Mouse (Mus musculus) heart, embryonic 15.5 days (tissue): ENCODE measurements around the gene Ccdc62. TPM values are rescaled to one million over a fixed set of nuclear protein-coding genes. Genes with fewer than 3 reads are reported as not detected.

ENCODE experiments used
- ATAC-seq: fragments of 200-750 bp; cut with Nextera tagmentation; replicated peaks from 2 replicates; pipeline ENCODE4 v1.8.0; 2017; ENCODE audit warnings: low read depth, moderate TSS enrichment; ENCODE audit not compliant: insufficient number of reproducible peaks, insufficient read depth, low FRiP score
- H3K27ac ChIP-seq: fragments of 300-500 bp; sonication (generic); 2 replicates; pipeline ENCODE4 v1.5.1; 2015; ENCODE audit warnings: mild to moderate bottlenecking, inconsistent platforms
- H3K27me3 ChIP-seq: fragments of 300-500 bp; sonication (generic); 2 replicates; pipeline ENCODE4 v1.6.1; 2015; ENCODE audit warnings: inconsistent platforms
- H3K36me3 ChIP-seq: fragments of 300-500 bp; sonication (generic); 2 replicates; pipeline ENCODE4 v1.6.1; 2015; ENCODE audit warnings: mild to moderate bottlenecking, inconsistent platforms
- H3K4me1 ChIP-seq: fragments of 300-500 bp; sonication (generic); replicated peaks from 2 replicates; pipeline ENCODE4 v1.6.1; 2015; ENCODE audit warnings: inconsistent platforms
- H3K4me2 ChIP-seq: fragments of 300-500 bp; sonication (generic); 2 replicates; pipeline ENCODE4 v1.6.1; 2015; ENCODE audit warnings: inconsistent platforms, mild to moderate bottlenecking, moderate library complexity
- H3K4me3 ChIP-seq: fragments of 300-500 bp; sonication (generic); 2 replicates; pipeline ENCODE4 v1.5.1; 2015; ENCODE audit warnings: mild to moderate bottlenecking, inconsistent platforms
- H3K9ac ChIP-seq: fragments of 300-500 bp; sonication (generic); 2 replicates; pipeline ENCODE4 v1.6.1; 2015; ENCODE audit warnings: mild to moderate bottlenecking, inconsistent platforms
- H3K9me3 ChIP-seq: fragments of 300-500 bp; sonication (generic); replicated peaks from 2 replicates; pipeline ENCODE4 v1.6.1; 2016; ENCODE audit warnings: inconsistent platforms
- WGBS: fragments of 180-500 bp; shearing (Covaris S2); methylation state at CpG from one replicate; pipeline ENCODE4 v1.1.7; 2015; ENCODE audit warnings: mixed read lengths; 5-methylcytosine and 5-hydroxymethylcytosine counted together
- polyA plus RNA-seq: library from polyadenylated mRNA; unstranded; fragments of >200 nt; fragmentation: Nextera tagmentation; extraction: Ambion mirVana; gene quantifications from 2 replicates; pipeline ENCODE4 v1.2.1, GENCODE M21; 2015

Gene Ccdc62
- 4.8 and 5.6 TPM in 2 replicates for polyA plus RNA-seq

DNA sequence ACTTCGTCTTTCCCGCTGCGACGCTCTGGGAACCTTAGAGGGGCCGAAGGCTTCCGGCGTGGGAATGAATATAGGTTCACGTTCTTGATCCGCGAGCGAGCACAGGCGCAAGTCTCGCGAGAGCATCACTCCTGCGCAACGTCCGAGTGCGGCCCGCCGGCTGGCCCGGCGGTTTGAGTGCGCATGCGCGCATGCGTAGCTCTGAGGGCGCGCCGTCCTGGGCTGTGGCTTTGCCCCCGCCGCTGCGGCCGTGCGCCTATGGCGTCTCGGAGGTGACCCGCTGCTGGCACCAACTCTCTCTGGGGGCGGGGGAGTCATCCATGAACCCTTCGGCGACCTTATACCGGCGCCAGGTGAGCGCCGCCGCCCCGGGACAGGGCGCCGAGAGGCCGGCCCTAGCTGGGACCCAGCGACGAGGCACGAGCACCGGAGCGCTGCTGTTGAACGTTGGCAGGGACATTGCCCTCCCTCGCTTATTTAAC is at the start of gene Ccdc62:
Gene Ccdc62 (plus strand): TSS at position 172 of the 482 bp plus-strand sequence.
- under 1% methylated on average over 56 of the region's 56 CpGs for WGBS

GRCm38 (mm10) chr5:123880778-123881177 is 49.7 kb upstream of the Ccdc62 start:
- Histone ChIP-seq H3K27me3 (no peaks in the 10 kb centered on the region), H3K4me2 (no peak overlapping the region), H3K9me3 (no peaks in the 10 kb centered on the region), H3K4me1 (peaks cover 9% of the 10 kb centered on the region), H3K9ac (no peak overlapping the region), H3K27ac (no peak overlapping the region), H3K36me3 (no peaks in the 10 kb centered on the region), H3K4me3 (no peak overlapping the region)
- 78% methylated on average over 14 of the region's 14 CpGs for WGBS
- ATAC-seq = no peak

More for the DNA sequence above, at the start of gene Ccdc62:
- H3K4me1 ChIP-seq = peaks cover 7% of the 10 kb centered on the region
- H3K9ac ChIP-seq = peak within 1 kb of the TSS; percentile 84
- H3K27ac ChIP-seq = peak within 1 kb of the TSS; percentile 86
- H3K4me2 ChIP-seq = peak within 1 kb of the TSS; percentile 79
- H3K4me3 ChIP-seq = peak within 1 kb of the TSS; percentile 73
- H3K27me3 ChIP-seq = no peaks in the 10 kb centered on the region
- H3K9me3 ChIP-seq = no peaks in the 10 kb centered on the region
- H3K36me3 ChIP-seq = peaks cover 29% of the 10 kb centered on the region
- ATAC-seq = peak; percentile 96

GRCm38 (mm10) chr5:123883891-123884290 is 46.6 kb upstream of the Ccdc62 start:
- H3K9ac ChIP-seq = no peak overlapping the region
- H3K27ac ChIP-seq = no peak overlapping the region
- no peak for ATAC-seq
- no peak overlapping the region for H3K4me3 ChIP-seq
- H3K27me3 ChIP-seq = no peaks in the 10 kb centered on the region
- no peaks in the 10 kb centered on the region for H3K9me3 ChIP-seq
- H3K36me3 ChIP-seq = no peaks in the 10 kb centered on the region
- no peak overlapping the region for H3K4me2 ChIP-seq
- H3K4me1 ChIP-seq = peaks cover 9% of the 10 kb centered on the region
- WGBS = 72% methylated on average over 7 of the region's 7 CpGs

GRCm38 (mm10) chr5:123884332-123884731 is 46.1 kb upstream of the Ccdc62 start:
- no peak overlapping the region for H3K4me2 ChIP-seq
- H3K4me1 ChIP-seq = peaks cover 9% of the 10 kb centered on the region
- no peaks in the 10 kb centered on the region for H3K36me3 ChIP-seq
- H3K4me3 ChIP-seq = no peak overlapping the region
- no peak overlapping the region for H3K9ac ChIP-seq
- no peak for ATAC-seq
- WGBS = 67% methylated on average over 10 of the region's 10 CpGs
- no peaks in the 10 kb centered on the region for H3K27me3 ChIP-seq
- no peaks in the 10 kb centered on the region for H3K9me3 ChIP-seq
- no peak overlapping the region for H3K27ac ChIP-seq

GRCm38 (mm10) chr5:123886365-123886764 is 44.1 kb upstream of the Ccdc62 start:
- no peak for ATAC-seq
- H3K27me3 ChIP-seq = no peaks in the 10 kb centered on the region
- H3K27ac ChIP-seq = no peak overlapping the region
- 72% methylated on average over 3 of the region's 3 CpGs for whole genome bisulfite sequencing
- no peaks in the 10 kb centered on the region for H3K4me1 ChIP-seq
- H3K9me3 ChIP-seq = no peaks in the 10 kb centered on the region
- H3K4me2 ChIP-seq = no peak overlapping the region
- no peaks in the 10 kb centered on the region for H3K36me3 ChIP-seq
- no peak overlapping the region for H3K4me3 ChIP-seq
- H3K9ac ChIP-seq = no peak overlapping the region

- no peak for ATAC-seq
- WGBS = 66% methylated on average over 2 of the region's 2 CpGs
- Histone ChIP-seq H3K36me3 (no peaks in the 10 kb centered on the region), H3K9ac (no peak overlapping the region), H3K4me2 (no peak overlapping the region), H3K4me3 (no peak overlapping the region), H3K27ac (no peak overlapping the region), H3K9me3 (no peaks in the 10 kb centered on the region), H3K27me3 (no peaks in the 10 kb centered on the region), H3K4me1 (no peaks in the 10 kb centered on the region)
Observed at GRCm38 (mm10) chr5:123890312-123890711, 40.2 kb upstream of the Ccdc62 start.

GRCm38 (mm10) chr5:123890987-123891386 is 39.5 kb upstream of the Ccdc62 start:
- ATAC-seq = no peak
- H3K27ac ChIP-seq = no peak overlapping the region
- H3K4me3 ChIP-seq = no peak overlapping the region
- no peaks in the 10 kb centered on the region for H3K36me3 ChIP-seq
- WGBS = 76% methylated on average over 5 of the region's 5 CpGs
- no peaks in the 10 kb centered on the region for H3K4me1 ChIP-seq
- H3K4me2 ChIP-seq = no peak overlapping the region
- H3K9ac ChIP-seq = no peak overlapping the region
- no peaks in the 10 kb centered on the region for H3K9me3 ChIP-seq
- no peaks in the 10 kb centered on the region for H3K27me3 ChIP-seq

DNA sequence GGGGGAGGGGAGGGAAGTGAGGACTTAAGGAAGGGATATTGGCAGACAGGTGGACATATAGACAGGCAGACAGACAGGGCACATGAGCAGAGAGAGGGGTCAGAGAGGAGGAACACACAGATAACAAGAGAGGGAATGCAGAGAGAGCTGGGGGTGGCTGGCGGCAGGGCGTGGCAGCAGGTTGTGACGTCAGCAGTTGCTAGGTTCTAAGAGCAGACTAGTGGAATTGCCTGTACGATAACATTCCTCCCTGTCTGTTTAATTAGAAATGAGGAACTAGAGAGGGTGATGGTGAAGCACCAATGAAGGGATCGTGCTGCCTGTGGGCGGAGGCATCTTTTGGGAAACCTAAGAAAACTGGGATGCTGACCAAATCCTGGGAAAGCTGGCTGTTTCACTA is 38.8 kb upstream of the Ccdc62 start:
- Histone ChIP-seq H3K9me3 (no peaks in the 10 kb centered on the region), H3K36me3 (no peaks in the 10 kb centered on the region), H3K27me3 (no peaks in the 10 kb centered on the region), H3K27ac (no peak overlapping the region), H3K4me3 (no peak overlapping the region), H3K4me1 (no peaks in the 10 kb centered on the region), H3K9ac (no peak overlapping the region), H3K4me2 (peak overlapping the region; percentile 24)
- 32% methylated on average over 6 of the region's 6 CpGs for WGBS
- no peak for ATAC-seq

- no peaks in the 10 kb centered on the region for H3K9me3 ChIP-seq
- H3K27me3 ChIP-seq = no peaks in the 10 kb centered on the region
- no peaks in the 10 kb centered on the region for H3K36me3 ChIP-seq
- no peak overlapping the region for H3K4me3 ChIP-seq
- no peaks in the 10 kb centered on the region for H3K4me1 ChIP-seq
- H3K9ac ChIP-seq = no peak overlapping the region
- no peak overlapping the region for H3K27ac ChIP-seq
- H3K4me2 ChIP-seq = no peak overlapping the region
- WGBS = 75% methylated on average over 5 of the region's 5 CpGs
- ATAC-seq = no peak
Observed at GRCm38 (mm10) chr5:123893520-123893919, 37.0 kb upstream of the Ccdc62 start.

DNA sequence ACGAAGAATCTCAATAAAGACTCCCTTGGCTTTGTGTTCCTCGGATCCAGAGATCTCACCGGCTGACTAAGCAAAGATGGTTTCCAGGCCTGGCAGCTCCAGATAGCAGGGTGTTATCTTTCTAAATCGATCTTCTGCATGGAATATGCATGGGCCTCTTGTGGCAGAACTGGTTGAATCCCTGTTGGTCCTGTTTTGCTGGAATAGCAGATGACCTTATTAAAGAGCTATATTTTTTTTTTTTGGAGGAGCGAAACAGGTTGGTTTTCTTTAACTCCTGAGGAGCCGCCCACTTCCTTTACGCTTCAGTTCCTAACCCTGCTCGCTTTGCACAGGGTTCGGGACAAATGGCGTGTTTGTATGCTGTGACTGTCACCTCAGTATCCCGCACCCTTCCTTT is 34.1 kb upstream of the Ccdc62 start:
- H3K4me1 ChIP-seq = no peaks in the 10 kb centered on the region
- H3K27ac ChIP-seq = no peak overlapping the region
- H3K9me3 ChIP-seq = no peaks in the 10 kb centered on the region
- WGBS = 72% methylated on average over 11 of the region's 11 CpGs
- ATAC-seq = no peak
- no peaks in the 10 kb centered on the region for H3K27me3 ChIP-seq
- no peak overlapping the region for H3K4me2 ChIP-seq
- H3K36me3 ChIP-seq = no peaks in the 10 kb centered on the region
- no peak overlapping the region for H3K9ac ChIP-seq
- no peak overlapping the region for H3K4me3 ChIP-seq

DNA sequence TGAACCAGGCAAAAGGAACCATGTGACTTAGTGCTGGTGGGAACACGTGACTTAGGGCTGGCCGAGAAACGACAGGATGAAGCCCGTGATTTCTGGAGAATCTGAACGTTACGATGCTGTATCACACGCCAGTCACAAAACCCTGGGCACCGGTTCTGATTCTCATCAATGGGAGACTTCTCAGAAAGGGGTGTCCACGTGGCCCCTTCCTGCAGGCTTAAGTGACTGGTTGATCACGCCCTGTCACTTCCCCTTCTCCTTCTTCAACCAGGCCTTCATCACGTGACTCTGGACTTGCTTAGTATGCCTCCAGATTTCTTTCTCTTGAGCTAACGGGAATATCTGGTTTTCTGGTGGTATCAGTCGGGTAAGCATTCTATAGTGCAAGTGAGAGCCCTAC is 33.1 kb upstream of the Ccdc62 start:
- no peak for ATAC-seq
- Histone ChIP-seq H3K4me1 (no peaks in the 10 kb centered on the region), H3K9ac (no peak overlapping the region), H3K4me3 (no peak overlapping the region), H3K27ac (no peak overlapping the region), H3K36me3 (no peaks in the 10 kb centered on the region), H3K9me3 (no peaks in the 10 kb centered on the region), H3K27me3 (no peaks in the 10 kb centered on the region), H3K4me2 (no peak overlapping the region)
- WGBS = 77% methylated on average over 13 of the region's 13 CpGs

- Histone ChIP-seq H3K36me3 (peaks cover 4% of the 10 kb centered on the region; the same call in 1 of the 2 replicates), H3K27me3 (no peaks in the 10 kb centered on the region), H3K4me1 (peaks cover 18% of the 10 kb centered on the region), H3K4me2 (no peak overlapping the region), H3K9ac (no peak overlapping the region), H3K9me3 (no peaks in the 10 kb centered on the region), H3K4me3 (no peak overlapping the region), H3K27ac (no peak overlapping the region)
- 59% methylated on average over 11 of the region's 11 CpGs for WGBS
- ATAC-seq = no peak
Observed at GRCm38 (mm10) chr5:123904059-123904672, 26.3 kb upstream of the Ccdc62 start.
